7 mouse cellular contexts compared by ENCODE assay signal in genomic region chr4:151141196-151141880, GRCm38 (mm10). TPM values are rescaled to one million over a fixed set of nuclear protein-coding genes. Genes with fewer than 3 reads are reported as not detected.
DNase-seq lines count a peak whose midpoint lies in the region; ATAC-seq lines count a peak whose summit lies in the region.

No protein-coding gene starts in this region.

- no peaks in the 10 kb centered on the region for H3K36me3 ChIP-seq in intestine, embryonic 16.5 days (ENCODE audit: control insufficient read depth, insufficient read depth, low read length)
- 0 out of 2 replicates have a peak, but pooled peaks cover 7% of the 10 kb centered on the region for H3K36me3 ChIP-seq in midbrain, embryonic 12.5 days

- 7% methylated on average over 13 of the region's 13 CpGs for WGBS in intestine, embryonic 16.5 days
- 7% methylated on average over 13 of the region's 13 CpGs for WGBS in midbrain, embryonic 12.5 days

- peaks cover 17% of the 10 kb centered on the region for H3K4me1 ChIP-seq in intestine, embryonic 16.5 days (ENCODE audit: control insufficient read depth, insufficient read depth, low read length)
- peaks cover 40% of the 10 kb centered on the region for H3K4me1 ChIP-seq in midbrain, embryonic 12.5 days

- peaks cover 4% of the 10 kb centered on the region; the same call in 1 of the 2 replicates for H3K9me3 ChIP-seq in intestine, embryonic 16.5 days (ENCODE audit: control insufficient read depth, low read length)
- peaks cover 11% of the 10 kb centered on the region; the same call in 1 of the 2 replicates for H3K9me3 ChIP-seq in midbrain, embryonic 12.5 days

- H3K4me2 ChIP-seq in intestine, embryonic 16.5 days (ENCODE audit: low read depth, low read length): peak overlapping the region; percentile 16
- peak overlapping the region; percentile 54 for H3K4me2 ChIP-seq in midbrain, embryonic 12.5 days (replicated peaks)

- H3K27ac ChIP-seq in intestine, embryonic 16.5 days (ENCODE audit: low read length): no peak overlapping the region
- peak overlapping the region; percentile 94 for H3K27ac ChIP-seq in midbrain, embryonic 12.5 days (replicated peaks)

- intact Hi-C loops in left cerebral cortex, postnatal 25 days (cut with DNase I): loop anchor here (1.0 kb wide), 1 partner anchor 100 kb away; no protein-coding TSS in a partner anchor

- peaks cover 14% of the 10 kb centered on the region for H3K27me3 ChIP-seq in intestine, embryonic 16.5 days (replicated peaks; ENCODE audit: control insufficient read depth, insufficient read depth, low read length)
- H3K27me3 ChIP-seq in midbrain, embryonic 12.5 days: peaks cover 35% of the 10 kb centered on the region

- H3K4me3 ChIP-seq in intestine, embryonic 16.5 days (ENCODE audit: low read length): no peak overlapping the region
- H3K4me3 ChIP-seq in midbrain, embryonic 12.5 days: peak overlapping the region; percentile 12

- peak; percentile 90 for DNase-seq in adrenal gland, adult 2 months
- peak; percentile 85 for DNase-seq in embryo, embryonic 11.5 days (ENCODE audit: low read depth, low spot score)
- peak; percentile 93 to 94 for DNase-seq in gastrocnemius, postnatal 4 days (ENCODE audit: low spot score in 2 of 2)
- peak; percentile 98 for DNase-seq in left cerebral cortex, postnatal 25 days (ENCODE audit: low spot score in 2 of 2)
- peak; percentile 74 for DNase-seq in skeletal muscle tissue, adult 2 months (ENCODE audit: low read depth, low spot score)

- ATAC-seq in intestine, embryonic 16.5 days: peak; percentile 76
- peak; percentile 64 for ATAC-seq in midbrain, embryonic 12.5 days (ENCODE audit: low FRiP score, low read depth)

- H3K9ac ChIP-seq in intestine, embryonic 16.5 days (ENCODE audit: low read depth, low read length): no peak overlapping the region
- peak overlapping the region; percentile 43 for H3K9ac ChIP-seq in midbrain, embryonic 12.5 days (replicated peaks)

RNA-seq across cellular contexts. Expression of gene Gm13090, which starts 52.0 kb away (rescaled TPM):
- total RNA-seq in adrenal gland, adult 2 months (2021): not detected
- not detected in 2 replicates for polyA plus RNA-seq in adrenal gland, adult 2 months (2012; rRNA removed)
- not detected for total RNA-seq in gastrocnemius, postnatal 4 days (2021)
- not detected in 2 replicates for polyA plus RNA-seq in intestine, embryonic 16.5 days (2015; fragmentation: Nextera tagmentation; extraction: Ambion mirVana)
- not detected for total RNA-seq in left cerebral cortex, postnatal 25 days (2021)
- 0.43 TPM in 1 of 2 replicates, not detected in the other for polyA plus RNA-seq in midbrain, embryonic 12.5 days (2016; fragmentation: Nextera tagmentation; extraction: Ambion mirVana)
